Comparison of ENCODE assay signal across 8 mouse cellular contexts in the genomic region with DNA sequence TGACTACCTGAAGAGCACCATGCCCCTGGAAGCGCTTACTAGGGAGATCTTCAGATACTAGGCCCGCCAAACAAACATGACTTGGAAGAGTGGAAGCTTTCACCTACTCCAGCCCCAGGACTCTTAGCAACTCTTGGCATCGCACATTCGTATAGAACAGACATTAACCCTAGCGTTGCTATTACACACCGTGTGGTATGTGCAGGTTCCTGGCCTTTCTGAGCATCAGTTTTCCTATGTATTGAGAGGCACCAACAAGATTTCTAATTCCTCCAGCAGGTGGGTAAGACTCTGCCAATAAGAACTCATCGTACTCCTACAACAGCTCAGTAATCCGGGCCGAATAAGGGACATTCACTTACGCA. TPM values are rescaled to one million over a fixed set of nuclear protein-coding genes. Genes with fewer than 3 reads are reported as not detected.
DNase-seq lines count a peak whose midpoint lies in the region; ATAC-seq and TF ChIP-seq lines count a peak whose summit lies in the region.

No protein-coding gene starts in this region.

- TF ChIP-seq CTCF in lung, embryonic 14.5 days (IDR thresholded peaks at IDR 0.05; ENCODE audit: low read depth): no peak
- no peak for TF ChIP-seq CTCF in olfactory bulb, adult 2 months (IDR thresholded peaks at IDR 0.05; ENCODE audit: insufficient read depth, low read depth, low read length)

- peak overlapping the region; percentile 87 for H3K4me3 ChIP-seq in lung, embryonic 14.5 days (ENCODE audit: low read depth, low read length)
- H3K4me3 ChIP-seq in embryonic facial prominence, embryonic 15.5 days (replicated peaks): peak overlapping the region; percentile 69
- H3K4me3 ChIP-seq in limb, embryonic 10.5 days: peak overlapping the region; percentile 96
- H3K4me3 ChIP-seq in olfactory bulb, adult 2 months (ENCODE audit: insufficient read depth, low read depth, low read length): peak overlapping the region; percentile 43

- DNase-seq in lung, embryonic 14.5 days: no peak
- DNase-seq in lung, postnatal 25 days (ENCODE audit: low spot score): no peak
- no peak for DNase-seq in limb, embryonic 10.5 days (ENCODE audit: low spot score)
- DNase-seq in thymus, postnatal 14 days: no peak
- DNase-seq in cerebellum, adult 9-10 months: no peak

- 3% methylated on average over 10 of the region's 10 CpGs for WGBS in lung, embryonic 14.5 days
- 6% methylated on average over 10 of the region's 10 CpGs for WGBS in embryonic facial prominence, embryonic 15.5 days
- 12% methylated on average over 10 of the region's 10 CpGs for WGBS in limb, embryonic 10.5 days
- WGBS in olfactory bulb, adult 2 months: 39% methylated on average over 10 of the region's 10 CpGs

- peak; percentile 12 for ATAC-seq in lung, embryonic 14.5 days (ENCODE audit: insufficient read depth)
- no peak for ATAC-seq in embryonic facial prominence, embryonic 15.5 days (ENCODE audit: insufficient number of reproducible peaks, low FRiP score, low TSS enrichment, low read depth)
- ATAC-seq in frontal cortex, adult (ENCODE audit: low TSS enrichment): no peak

- H3K27ac ChIP-seq in lung, embryonic 14.5 days (ENCODE audit: low read depth): no peak overlapping the region
- H3K27ac ChIP-seq in embryonic facial prominence, embryonic 15.5 days (replicated peaks): peak overlapping the region; percentile 80
- H3K27ac ChIP-seq in limb, embryonic 10.5 days: peak overlapping the region; percentile 99
- H3K27ac ChIP-seq in olfactory bulb, adult 2 months (ENCODE audit: insufficient read depth, low read depth, low read length): no peak overlapping the region

- no peaks in the 10 kb centered on the region for H3K9me3 ChIP-seq in lung, embryonic 14.5 days (ENCODE audit: low read depth, low read length)
- H3K9me3 ChIP-seq in embryonic facial prominence, embryonic 15.5 days (replicated peaks): no peaks in the 10 kb centered on the region
- H3K9me3 ChIP-seq in limb, embryonic 10.5 days (replicated peaks): no peaks in the 10 kb centered on the region

- peak overlapping the region; percentile 92 for H3K9ac ChIP-seq in lung, embryonic 14.5 days
- peak overlapping the region; percentile 64 for H3K9ac ChIP-seq in embryonic facial prominence, embryonic 15.5 days

- H3K4me2 ChIP-seq in lung, embryonic 14.5 days: peak overlapping the region; percentile 80
- peak overlapping the region; percentile 72 for H3K4me2 ChIP-seq in embryonic facial prominence, embryonic 15.5 days (replicated peaks)

- TF ChIP-seq POLR2A in olfactory bulb, adult 2 months (IDR thresholded peaks at IDR 0.05; ENCODE audit: insufficient read depth, low read depth, low read length): no peak

- peaks cover 12% of the 10 kb centered on the region for H3K36me3 ChIP-seq in lung, embryonic 14.5 days (ENCODE audit: insufficient read depth)
- peaks cover 8% of the 10 kb centered on the region for H3K36me3 ChIP-seq in embryonic facial prominence, embryonic 15.5 days
- peaks cover 12% of the 10 kb centered on the region for H3K36me3 ChIP-seq in limb, embryonic 10.5 days

- H3K4me1 ChIP-seq in lung, embryonic 14.5 days (ENCODE audit: insufficient read depth): peaks cover 30% of the 10 kb centered on the region
- peaks cover 50% of the 10 kb centered on the region for H3K4me1 ChIP-seq in embryonic facial prominence, embryonic 15.5 days
- peaks cover 61% of the 10 kb centered on the region for H3K4me1 ChIP-seq in limb, embryonic 10.5 days
- peaks cover 23% of the 10 kb centered on the region for H3K4me1 ChIP-seq in olfactory bulb, adult 2 months (ENCODE audit: control insufficient read depth, insufficient read depth, low read length)

- H3K27me3 ChIP-seq in lung, embryonic 14.5 days (ENCODE audit: insufficient read depth, low read length): peaks cover 3% of the 10 kb centered on the region; the same call in 1 of the 2 replicates
- no peaks in the 10 kb centered on the region for H3K27me3 ChIP-seq in embryonic facial prominence, embryonic 15.5 days
- H3K27me3 ChIP-seq in limb, embryonic 10.5 days (ENCODE audit: low read depth, poor library complexity, severe bottlenecking): peaks cover 21% of the 10 kb centered on the region

RNA-seq across cellular contexts. Expression of gene Ccdc102a, which starts 1.0 kb away (rescaled TPM):
- polyA plus RNA-seq in lung, embryonic 14.5 days (2014; fragmentation: Nextera tagmentation; extraction: Ambion mirVana): 29.9 and 34.1 TPM in 2 replicates
- 42.3 and 44.6 TPM in 2 replicates for polyA plus RNA-seq in embryonic facial prominence, embryonic 15.5 days (2015; fragmentation: Nextera tagmentation; extraction: Ambion mirVana)
- polyA plus RNA-seq in limb, embryonic 10.5 days (2016; fragmentation: Nextera tagmentation; extraction: Ambion mirVana): 27.0 and 32.3 TPM in 2 replicates
- polyA plus RNA-seq in olfactory bulb, adult 2 months (2012; ENCODE audit: insufficient read depth, insufficient read length, low replicate concordance, missing spikeins): not detected in 2 replicates

RNA-seq across cellular contexts. Expression of gene Adgrg5, which starts 6.6 kb away (rescaled TPM):
- polyA plus RNA-seq in lung, embryonic 14.5 days (2014; fragmentation: Nextera tagmentation; extraction: Ambion mirVana): 0.18 and 0.21 TPM in 2 replicates
- 0.07 and 0.08 TPM in 2 replicates for polyA plus RNA-seq in embryonic facial prominence, embryonic 15.5 days (2015; fragmentation: Nextera tagmentation; extraction: Ambion mirVana)
- 0.18 and 0.74 TPM in 2 replicates for polyA plus RNA-seq in limb, embryonic 10.5 days (2016; fragmentation: Nextera tagmentation; extraction: Ambion mirVana)
- not detected in 2 replicates for polyA plus RNA-seq in olfactory bulb, adult 2 months (2012; ENCODE audit: insufficient read depth, insufficient read length, low replicate concordance, missing spikeins)

RNA-seq across cellular contexts. Expression of gene Dok4, which starts 40.8 kb away (rescaled TPM):
- 32.5 and 36.5 TPM in 2 replicates for polyA plus RNA-seq in lung, embryonic 14.5 days (2014; fragmentation: Nextera tagmentation; extraction: Ambion mirVana)
- 31.0 and 31.1 TPM in 2 replicates for polyA plus RNA-seq in embryonic facial prominence, embryonic 15.5 days (2015; fragmentation: Nextera tagmentation; extraction: Ambion mirVana)
- polyA plus RNA-seq in limb, embryonic 10.5 days (2016; fragmentation: Nextera tagmentation; extraction: Ambion mirVana): 23.4 and 33.1 TPM in 2 replicates
- polyA plus RNA-seq in olfactory bulb, adult 2 months (2012; ENCODE audit: insufficient read depth, insufficient read length, low replicate concordance, missing spikeins): not detected in 2 replicates

RNA-seq across cellular contexts. Expression of gene Adgrg1, which starts 57.6 kb away (rescaled TPM):
- polyA plus RNA-seq in lung, embryonic 14.5 days (2014; fragmentation: Nextera tagmentation; extraction: Ambion mirVana): 33.8 and 45.3 TPM in 2 replicates
- polyA plus RNA-seq in embryonic facial prominence, embryonic 15.5 days (2015; fragmentation: Nextera tagmentation; extraction: Ambion mirVana): 29.9 and 31.9 TPM in 2 replicates
- polyA plus RNA-seq in limb, embryonic 10.5 days (2016; fragmentation: Nextera tagmentation; extraction: Ambion mirVana): 7.0 and 11.6 TPM in 2 replicates
- not detected in 2 replicates for polyA plus RNA-seq in olfactory bulb, adult 2 months (2012; ENCODE audit: insufficient read depth, insufficient read length, low replicate concordance, missing spikeins)

RNA-seq across cellular contexts. Expression of gene Polr2c, which starts 59.7 kb away (rescaled TPM):
- 162 and 169 TPM in 2 replicates for polyA plus RNA-seq in lung, embryonic 14.5 days (2014; fragmentation: Nextera tagmentation; extraction: Ambion mirVana)
- polyA plus RNA-seq in embryonic facial prominence, embryonic 15.5 days (2015; fragmentation: Nextera tagmentation; extraction: Ambion mirVana): 132 and 135 TPM in 2 replicates
- 201 and 208 TPM in 2 replicates for polyA plus RNA-seq in limb, embryonic 10.5 days (2016; fragmentation: Nextera tagmentation; extraction: Ambion mirVana)
- not detected in 2 replicates for polyA plus RNA-seq in olfactory bulb, adult 2 months (2012; ENCODE audit: insufficient read depth, insufficient read length, low replicate concordance, missing spikeins)

Comparison
In these comparisons a context has a peak if more than half of its experiments do, and no peak if none do; other contexts are left out.
1. H3K27ac ChIP-seq: peak in embryonic facial prominence, embryonic 15.5 days (single experiment) and limb, embryonic 10.5 days (single experiment); none in lung, embryonic 14.5 days (single experiment) and olfactory bulb, adult 2 months (single experiment).
2. H3K4me3 ChIP-seq: peak in every context shown above with its lines; median percentile 96 in limb, embryonic 10.5 days; 87 in lung, embryonic 14.5 days; 69 in embryonic facial prominence, embryonic 15.5 days; 43 in olfactory bulb, adult 2 months.
3. RNA of gene Ccdc102a, which starts 1.0 kb away (polyA plus RNA-seq): 42.3 to 44.6 TPM in embryonic facial prominence, embryonic 15.5 days, 29.9 to 34.1 TPM in lung, embryonic 14.5 days and 27.0 to 32.3 TPM in limb, embryonic 10.5 days; not detected in olfactory bulb, adult 2 months; every median in the first group is over 10 times any median in the second.
4. RNA of gene Dok4, which starts 40.8 kb away (polyA plus RNA-seq): 32.5 to 36.5 TPM in lung, embryonic 14.5 days, 31.0 to 31.1 TPM in embryonic facial prominence, embryonic 15.5 days and 23.4 to 33.1 TPM in limb, embryonic 10.5 days; not detected in olfactory bulb, adult 2 months; every median in the first group is over 10 times any median in the second.